Mouse (Mus musculus) c-Kit-negative CD71-positive TER-119-positive erythroid progenitor cells, embryonic 14.5 days (primary cell): ENCODE measurements around the gene Tcl1b1.
"Not testable (repeated sequence)": the region's sequence is repeated elsewhere in the genome, so short reads cannot be mapped to it uniquely, and the experiment has no call there.

Experiments used
- DNase-seq: peaks from one replicate; pipeline ENCODE4 v3.0.0-alpha.2; 2013; ENCODE audit warnings: low read depth, low spot score

The Tcl1b1 gene

GRCm38 (mm10) chr12:105159390-105159789, at the start of gene Tcl1b1:
Gene Tcl1b1 (plus strand): TSS chr12:105159690.
- DNase-seq, result no peak

GRCm38 (mm10) chr12:105109812-105110211, 49.7 kb upstream of the Tcl1b1 start:
- DNase-seq, result no peak

- no peak for DNase-seq
Measured at GRCm38 (mm10) chr12:105112321-105112988, 47.0 kb upstream of the Tcl1b1 start.

- no peak for DNase-seq
Measured at GRCm38 (mm10) chr12:105116648-105117047, 42.8 kb upstream of the Tcl1b1 start.

GRCm38 (mm10) chr12:105125362-105125761, 34.1 kb upstream of the Tcl1b1 start:
- no peak for DNase-seq

- no peak for DNase-seq
Measured at GRCm38 (mm10) chr12:105126516-105126915, 33.0 kb upstream of the Tcl1b1 start.

GRCm38 (mm10) chr12:105127607-105128006, 31.9 kb upstream of the Tcl1b1 start:
- DNase-seq, result no peak

GRCm38 (mm10) chr12:105129494-105130205, 29.8 kb upstream of the Tcl1b1 start:
- not testable (repeated sequence) for DNase-seq

- DNase-seq, result not testable (repeated sequence)
Measured at GRCm38 (mm10) chr12:105134167-105134566, 25.3 kb upstream of the Tcl1b1 start.

- not testable (repeated sequence) for DNase-seq
Measured at GRCm38 (mm10) chr12:105134826-105135225, 24.7 kb upstream of the Tcl1b1 start.

- not testable (repeated sequence) for DNase-seq
Measured at GRCm38 (mm10) chr12:105137729-105138128, 21.8 kb upstream of the Tcl1b1 start.

GRCm38 (mm10) chr12:105143096-105143495, 16.4 kb upstream of the Tcl1b1 start:
- DNase-seq, result no peak

GRCm38 (mm10) chr12:105144928-105145327, 14.6 kb upstream of the Tcl1b1 start:
- not testable (repeated sequence) for DNase-seq

- no peak for DNase-seq
Measured at GRCm38 (mm10) chr12:105145714-105146113, 13.8 kb upstream of the Tcl1b1 start, which contains the start of gene Tcl1b2. Gene Tcl1b2 (plus strand): TSS chr12:105146014.

- not testable (repeated sequence) for DNase-seq
Measured at GRCm38 (mm10) chr12:105155286-105155685, 4.2 kb upstream of the Tcl1b1 start.

- DNase-seq, result no peak
Measured at GRCm38 (mm10) chr12:105158842-105159241, 648 bp upstream of the Tcl1b1 start.

- no peak for DNase-seq
Measured at GRCm38 (mm10) chr12:105166734-105167133, 7.2 kb downstream of the Tcl1b1 start.

- DNase-seq, result no peak
Measured at GRCm38 (mm10) chr12:105173366-105173765, 13.9 kb downstream of the Tcl1b1 start.

- not testable (repeated sequence) for DNase-seq
Measured at GRCm38 (mm10) chr12:105174318-105174717, 14.8 kb downstream of the Tcl1b1 start.

GRCm38 (mm10) chr12:105176044-105176443, 16.6 kb downstream of the Tcl1b1 start, which contains the start of gene Tcl1b5:
Gene Tcl1b5 (plus strand): TSS chr12:105176344.
- DNase-seq, result not testable (repeated sequence)

- not testable (repeated sequence) for DNase-seq
Measured at GRCm38 (mm10) chr12:105181040-105181644, 21.7 kb downstream of the Tcl1b1 start.

- not testable (repeated sequence) for DNase-seq
Measured at GRCm38 (mm10) chr12:105188980-105189379, 29.5 kb downstream of the Tcl1b1 start.
